Mouse (Mus musculus): ENCODE measurements around the gene Icam2. TPM values are rescaled to one million over a fixed set of nuclear protein-coding genes. Genes with fewer than 3 reads are reported as not detected.
A peak's percentile ranks its signal among the peaks of the same experiment; 100 is the strongest.

The Icam2 gene
- polyA plus RNA-seq, 1 experiment from 2014 or later = 23.7 TPM

GRCm38 (mm10) chr11:106374559-106374958 lies 13.3 kb downstream of the Icam2 start:
- WGBS = 45% methylated on average over 9 of the region's 9 CpGs
- Histone ChIP-seq H3K4me3 (ENCODE audit: low read depth, low read length) (no peak overlapping the region), H3K9me3 (replicated peaks; ENCODE audit: control insufficient read depth, low read length) (no peaks in the 10 kb centered on the region), H3K4me1 (ENCODE audit: control insufficient read depth, insufficient read depth, low read length) (peaks cover 2% of the 10 kb centered on the region; the same call in 1 of the 2 replicates), H3K36me3 (replicated peaks; ENCODE audit: control insufficient read depth, insufficient read depth, low read depth, low read length) (no peaks in the 10 kb centered on the region), H3K9ac (replicated peaks; ENCODE audit: low read length) (0 out of 2 replicates have a peak overlapping the region, but pooled peaks have one; percentile 2), H3K27ac (replicated peaks; ENCODE audit: low read depth, low read length) (no peak overlapping the region), H3K27me3 (ENCODE audit: control insufficient read depth, insufficient read depth, low read length) (no peaks in the 10 kb centered on the region), H3K4me2 (ENCODE audit: low read depth, low read length) (no peak overlapping the region)
- ATAC-seq (replicated peaks; ENCODE audit: insufficient number of reproducible peaks, low FRiP score, low TSS enrichment, low read depth) (0 out of 2 replicates have a peak, but pooled peaks have one; percentile 23), DNase-seq (ENCODE audit: low spot score) (no peak)

DNA sequence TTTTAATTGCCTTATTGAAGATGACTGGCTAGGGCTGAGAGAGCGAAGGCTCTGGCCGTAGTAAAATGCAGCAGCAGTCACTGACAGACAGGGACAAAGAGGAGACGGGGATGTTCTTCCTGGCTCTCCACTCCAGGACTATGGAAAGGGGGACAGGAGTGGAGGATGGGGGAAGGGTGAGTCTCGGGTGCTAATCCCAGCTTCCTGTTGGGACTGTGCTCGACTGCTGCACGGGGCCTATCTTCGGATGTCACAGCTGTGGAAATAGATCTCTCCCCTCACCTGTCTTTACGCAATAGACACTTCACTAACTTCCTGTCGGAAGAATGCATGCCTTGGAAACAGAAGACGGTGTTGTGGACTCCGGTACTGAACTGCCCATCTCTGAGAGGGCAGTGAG lies 13.9 kb downstream of the Icam2 start:
- H3K4me1 ChIP-seq (ENCODE audit: control insufficient read depth, insufficient read depth, low read length) = peaks cover 2% of the 10 kb centered on the region; the same call in 1 of the 2 replicates
- H3K27me3 ChIP-seq (ENCODE audit: control insufficient read depth, insufficient read depth, low read length) = no peaks in the 10 kb centered on the region
- ATAC-seq (replicated peaks; ENCODE audit: insufficient number of reproducible peaks, low FRiP score, low TSS enrichment, low read depth) = no peak
- H3K27ac ChIP-seq (replicated peaks; ENCODE audit: low read depth, low read length) = no peak overlapping the region
- H3K9ac ChIP-seq (replicated peaks; ENCODE audit: low read length) = peak overlapping the region; percentile 37
- WGBS = 32% methylated on average over 11 of the region's 11 CpGs
- H3K4me3 ChIP-seq (ENCODE audit: low read depth, low read length) = no peak overlapping the region
- no peak for DNase-seq (ENCODE audit: low spot score)
- no peaks in the 10 kb centered on the region for H3K9me3 ChIP-seq (replicated peaks; ENCODE audit: control insufficient read depth, low read length)
- no peaks in the 10 kb centered on the region for H3K36me3 ChIP-seq (replicated peaks; ENCODE audit: control insufficient read depth, insufficient read depth, low read depth, low read length)
- no peak overlapping the region for H3K4me2 ChIP-seq (ENCODE audit: low read depth, low read length)

GRCm38 (mm10) chr11:106366316-106366715 lies 21.6 kb downstream of the Icam2 start:
- ATAC-seq (replicated peaks; ENCODE audit: insufficient number of reproducible peaks, low FRiP score, low TSS enrichment, low read depth) (0 out of 2 replicates have a peak, but pooled peaks have one; percentile 39), DNase-seq (ENCODE audit: low spot score) (peak; percentile 81)
- 18% methylated on average over 3 of the region's 3 CpGs for WGBS
- Histone ChIP-seq H3K4me2 (ENCODE audit: low read depth, low read length) (no peak overlapping the region), H3K27me3 (ENCODE audit: control insufficient read depth, insufficient read depth, low read length) (no peaks in the 10 kb centered on the region), H3K4me1 (ENCODE audit: control insufficient read depth, insufficient read depth, low read length) (no peaks in the 10 kb centered on the region), H3K9me3 (replicated peaks; ENCODE audit: control insufficient read depth, low read length) (no peaks in the 10 kb centered on the region), H3K27ac (replicated peaks; ENCODE audit: low read depth, low read length) (no peak overlapping the region), H3K36me3 (replicated peaks; ENCODE audit: control insufficient read depth, insufficient read depth, low read depth, low read length) (no peaks in the 10 kb centered on the region), H3K9ac (replicated peaks; ENCODE audit: low read length) (no peak overlapping the region), H3K4me3 (ENCODE audit: low read depth, low read length) (no peak overlapping the region)

- Histone ChIP-seq H3K4me3 (ENCODE audit: low read depth, low read length) (no peak within 1 kb of the TSS), H3K9ac (replicated peaks; ENCODE audit: low read length) (no peak within 1 kb of the TSS; the same call in 1 of the 2 replicates)
Measured at GRCm38 (mm10) chr11:106365366-106365765, 22.5 kb downstream of the Icam2 start, which contains the start of gene Prr29. TSS of gene Prr29 (plus strand) at chr11:106365472.

DNA sequence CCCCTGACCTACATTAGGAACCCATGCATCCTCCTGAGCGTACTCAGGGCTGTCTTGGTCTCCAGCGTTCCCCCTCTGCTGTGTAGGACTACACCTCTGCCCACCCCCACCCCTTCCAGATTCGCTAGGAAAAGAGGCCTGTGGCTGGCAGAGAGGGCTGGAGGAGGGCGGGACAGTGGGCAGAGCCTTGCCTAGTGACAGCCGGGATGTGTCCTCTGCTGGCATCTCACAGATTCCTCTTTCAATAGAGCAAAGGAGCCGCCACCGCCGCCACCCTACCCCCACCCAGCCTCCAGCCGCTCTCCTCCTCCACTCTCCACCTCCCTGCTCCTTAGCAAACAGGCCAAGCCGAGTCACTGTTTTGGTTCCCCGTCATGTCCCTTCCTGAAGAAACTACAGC lies 23.2 kb downstream of the Icam2 start:
- Histone ChIP-seq H3K4me3 (ENCODE audit: low read depth, low read length) (no peak overlapping the region), H3K27ac (replicated peaks; ENCODE audit: low read depth, low read length) (no peak overlapping the region)
- no peak for ATAC-seq (replicated peaks; ENCODE audit: insufficient number of reproducible peaks, low FRiP score, low TSS enrichment, low read depth)

More at GRCm38 (mm10) chr11:106365366-106365765, 22.5 kb downstream of the Icam2 start, which contains the start of gene Prr29:
- Histone ChIP-seq H3K4me1 (ENCODE audit: control insufficient read depth, insufficient read depth, low read length) (no peaks in the 10 kb centered on the region), H3K27me3 (ENCODE audit: control insufficient read depth, insufficient read depth, low read length) (no peaks in the 10 kb centered on the region), H3K4me2 (ENCODE audit: low read depth, low read length) (no peak within 1 kb of the TSS), H3K9me3 (replicated peaks; ENCODE audit: control insufficient read depth, low read length) (no peaks in the 10 kb centered on the region), H3K36me3 (replicated peaks; ENCODE audit: control insufficient read depth, insufficient read depth, low read depth, low read length) (no peaks in the 10 kb centered on the region), H3K27ac (replicated peaks; ENCODE audit: low read depth, low read length) (no peak within 1 kb of the TSS)
- WGBS = 53% methylated on average over 10 of the region's 10 CpGs
- no peak for DNase-seq (ENCODE audit: low spot score)
- no peak for ATAC-seq (replicated peaks; ENCODE audit: insufficient number of reproducible peaks, low FRiP score, low TSS enrichment, low read depth)

GRCm38 (mm10) chr11:106359350-106359749 lies 28.5 kb downstream of the Icam2 start:
- 17% methylated on average over 5 of the region's 5 CpGs for WGBS
- peak; percentile 62 for DNase-seq (ENCODE audit: low spot score)

More for the DNA sequence above, 23.2 kb downstream of the Icam2 start:
- WGBS = 10% methylated on average over 11 of the region's 11 CpGs
- no peaks in the 10 kb centered on the region for H3K27me3 ChIP-seq (ENCODE audit: control insufficient read depth, insufficient read depth, low read length)
- no peak overlapping the region for H3K9ac ChIP-seq (replicated peaks; ENCODE audit: low read length)
- no peak for DNase-seq (ENCODE audit: low spot score)
- H3K4me2 ChIP-seq (ENCODE audit: low read depth, low read length) = no peak overlapping the region
- H3K4me1 ChIP-seq (ENCODE audit: control insufficient read depth, insufficient read depth, low read length) = no peaks in the 10 kb centered on the region
- no peaks in the 10 kb centered on the region for H3K36me3 ChIP-seq (replicated peaks; ENCODE audit: control insufficient read depth, insufficient read depth, low read depth, low read length)
- H3K9me3 ChIP-seq (replicated peaks; ENCODE audit: control insufficient read depth, low read length) = no peaks in the 10 kb centered on the region

DNA sequence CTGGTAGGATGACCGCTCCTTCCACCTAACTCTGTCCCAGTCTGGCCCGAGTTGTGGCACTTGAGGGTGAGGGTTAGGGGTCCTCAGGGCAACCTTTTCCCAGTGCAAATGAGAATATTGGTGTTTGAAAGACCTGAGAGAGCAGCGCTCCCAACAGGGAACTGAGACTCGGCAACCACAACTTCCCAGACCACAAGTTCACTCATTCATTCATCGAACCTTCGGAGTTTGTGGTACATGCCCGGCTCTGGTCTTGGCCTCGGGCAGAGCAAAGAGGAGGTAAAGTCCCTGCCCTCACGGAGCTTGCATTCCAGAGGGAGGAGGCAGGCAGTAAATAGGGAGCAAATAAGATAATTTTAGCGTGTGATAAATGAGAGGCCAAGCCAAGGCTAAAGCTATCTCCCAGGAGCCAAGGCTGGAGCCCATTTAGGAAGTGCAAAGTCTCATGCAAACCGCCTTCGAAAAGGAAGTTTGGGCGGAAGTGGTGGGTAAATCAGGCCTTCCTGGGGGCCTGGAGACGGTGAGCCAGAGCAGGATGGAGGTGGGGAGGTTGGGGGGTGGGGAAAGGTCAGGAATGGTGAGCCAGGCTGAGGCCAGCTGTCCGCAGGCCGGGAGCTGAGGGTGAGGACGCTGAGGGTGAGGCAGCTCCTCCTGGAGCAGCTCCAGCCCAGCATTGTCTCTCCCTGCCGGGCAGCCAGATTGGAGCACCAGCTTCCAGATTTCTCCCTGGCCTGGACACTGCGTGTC lies 32.3 kb downstream of the Icam2 start:
- Histone ChIP-seq H3K36me3 (replicated peaks; ENCODE audit: control insufficient read depth, insufficient read depth, low read depth, low read length) (no peaks in the 10 kb centered on the region), H3K27ac (replicated peaks; ENCODE audit: low read depth, low read length) (no peak overlapping the region), H3K27me3 (ENCODE audit: control insufficient read depth, insufficient read depth, low read length) (no peaks in the 10 kb centered on the region), H3K9ac (replicated peaks; ENCODE audit: low read length) (no peak overlapping the region), H3K4me2 (ENCODE audit: low read depth, low read length) (no peak overlapping the region), H3K4me1 (ENCODE audit: control insufficient read depth, insufficient read depth, low read length) (no peaks in the 10 kb centered on the region), H3K9me3 (replicated peaks; ENCODE audit: control insufficient read depth, low read length) (no peaks in the 10 kb centered on the region), H3K4me3 (ENCODE audit: low read depth, low read length) (no peak overlapping the region)
- no peak for ATAC-seq (replicated peaks; ENCODE audit: insufficient number of reproducible peaks, low FRiP score, low TSS enrichment, low read depth)
- no peak for DNase-seq (ENCODE audit: low spot score)
- WGBS = 60% methylated on average over 19 of the region's 19 CpGs

More at GRCm38 (mm10) chr11:106359350-106359749, 28.5 kb downstream of the Icam2 start:
- Histone ChIP-seq H3K9ac (replicated peaks; ENCODE audit: low read length) (no peak overlapping the region), H3K36me3 (replicated peaks; ENCODE audit: control insufficient read depth, insufficient read depth, low read depth, low read length) (no peaks in the 10 kb centered on the region), H3K27ac (replicated peaks; ENCODE audit: low read depth, low read length) (no peak overlapping the region), H3K4me3 (ENCODE audit: low read depth, low read length) (no peak overlapping the region), H3K4me1 (ENCODE audit: control insufficient read depth, insufficient read depth, low read length) (no peaks in the 10 kb centered on the region), H3K27me3 (ENCODE audit: control insufficient read depth, insufficient read depth, low read length) (no peaks in the 10 kb centered on the region), H3K9me3 (replicated peaks; ENCODE audit: control insufficient read depth, low read length) (no peaks in the 10 kb centered on the region), H3K4me2 (ENCODE audit: low read depth, low read length) (no peak overlapping the region)
- ATAC-seq (replicated peaks; ENCODE audit: insufficient number of reproducible peaks, low FRiP score, low TSS enrichment, low read depth) = no peak

DNA sequence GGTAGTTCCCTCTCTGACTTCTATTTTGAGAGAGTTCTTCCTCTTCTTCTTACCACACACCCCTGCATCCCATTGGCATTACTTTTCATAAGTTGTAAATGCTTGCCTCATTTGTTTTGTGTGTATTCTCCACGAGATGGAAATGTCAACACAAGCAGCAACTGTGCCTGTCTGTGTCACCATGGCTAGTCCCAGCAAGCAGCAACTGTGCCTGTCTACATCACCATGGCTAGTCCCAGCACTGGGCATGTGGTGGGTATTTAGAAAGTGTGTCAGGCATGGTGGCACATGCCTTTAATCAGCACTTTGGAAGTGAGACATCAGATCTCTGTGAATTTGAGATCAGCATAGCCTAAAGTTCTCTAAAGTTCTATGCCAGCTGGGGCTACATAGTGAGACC lies 33.7 kb downstream of the Icam2 start:
- ATAC-seq (replicated peaks; ENCODE audit: insufficient number of reproducible peaks, low FRiP score, low TSS enrichment, low read depth) = no peak
- Histone ChIP-seq H3K4me2 (ENCODE audit: low read depth, low read length) (no peak overlapping the region), H3K9me3 (replicated peaks; ENCODE audit: control insufficient read depth, low read length) (no peaks in the 10 kb centered on the region)

More for the DNA sequence above, 33.7 kb downstream of the Icam2 start:
- WGBS = 72% methylated on average over 1 of the region's 1 CpGs
- no peak overlapping the region for H3K27ac ChIP-seq (replicated peaks; ENCODE audit: low read depth, low read length)
- H3K9ac ChIP-seq (replicated peaks; ENCODE audit: low read length) = no peak overlapping the region
- no peak overlapping the region for H3K4me3 ChIP-seq (ENCODE audit: low read depth, low read length)
- no peak for DNase-seq (ENCODE audit: low spot score)
- no peaks in the 10 kb centered on the region for H3K27me3 ChIP-seq (ENCODE audit: control insufficient read depth, insufficient read depth, low read length)
- no peaks in the 10 kb centered on the region for H3K4me1 ChIP-seq (ENCODE audit: control insufficient read depth, insufficient read depth, low read length)
- no peaks in the 10 kb centered on the region for H3K36me3 ChIP-seq (replicated peaks; ENCODE audit: control insufficient read depth, insufficient read depth, low read depth, low read length)

All from embryonic facial prominence, embryonic 11.5 days (tissue).